Mouse (Mus musculus) bone marrow macrophage, adult 2 months (primary cell): Measurements from ENCODE around the gene Pou6f1.

ENCODE experiments used
- CTCF ChIP-seq: IDR thresholded peaks from 2 replicates; pipeline ENCODE4 v1.5.1; 2012; ENCODE audit warnings: low read depth, mild to moderate bottlenecking, low read length, moderate library complexity
- POLR2A ChIP-seq: IDR thresholded peaks from 2 replicates; pipeline ENCODE4 v1.6.1; 2012; ENCODE audit warnings: mild to moderate bottlenecking, low read depth, low read length, borderline replicate concordance

GRCm38 (mm10) chr15:100556378-100556777 is 43.4 kb downstream of the Pou6f1 start:
- TF ChIP-seq POLR2A (no peak), CTCF (no peak)
